Mouse (Mus musculus): ENCODE data around the gene Tbc1d14.
A peak's percentile ranks its signal among the peaks of the same experiment; 100 is the strongest.

Gene Tbc1d14

DNA sequence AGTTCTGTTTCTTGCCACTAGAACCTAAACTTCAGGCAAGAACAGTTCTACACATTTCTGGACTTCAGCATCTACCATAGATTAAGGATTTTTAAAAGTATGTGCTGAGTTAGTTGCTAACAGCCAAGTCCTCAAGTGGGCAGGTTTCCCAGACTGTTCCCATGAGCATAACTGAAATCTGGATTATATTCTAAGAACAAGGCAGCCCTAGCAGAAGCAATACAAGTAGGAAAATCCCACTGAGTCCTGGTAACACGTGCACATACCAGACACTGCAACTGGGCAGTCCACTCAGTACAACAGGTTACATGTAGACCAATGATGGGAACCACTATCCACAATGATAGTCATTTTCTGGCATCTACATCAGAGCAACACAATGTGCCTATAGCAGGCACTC lies 17.3 kb downstream of the Tbc1d14 start:
- DNase-seq = no peak

DNA sequence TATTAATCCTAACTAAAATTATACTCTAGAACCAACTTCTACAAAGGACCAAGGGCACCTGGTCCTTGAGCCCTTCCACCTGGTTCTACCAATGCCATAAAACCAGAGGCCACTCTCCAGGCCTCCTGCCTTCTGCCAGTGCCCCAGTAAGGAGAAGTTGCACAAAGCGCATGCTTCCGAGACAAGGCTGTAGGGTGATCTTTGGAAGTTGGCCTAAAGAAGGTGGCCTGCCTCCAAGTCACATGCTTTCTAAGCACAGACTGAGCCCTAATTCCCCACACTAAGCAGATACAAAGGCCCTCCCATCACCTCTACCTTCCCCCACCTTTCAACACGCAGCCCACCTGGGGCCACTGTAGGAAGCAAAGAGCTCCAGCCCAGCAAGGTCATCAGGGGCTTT lies 17.8 kb downstream of the Tbc1d14 start:
- peak; percentile 53 to 54 for DNase-seq

DNA sequence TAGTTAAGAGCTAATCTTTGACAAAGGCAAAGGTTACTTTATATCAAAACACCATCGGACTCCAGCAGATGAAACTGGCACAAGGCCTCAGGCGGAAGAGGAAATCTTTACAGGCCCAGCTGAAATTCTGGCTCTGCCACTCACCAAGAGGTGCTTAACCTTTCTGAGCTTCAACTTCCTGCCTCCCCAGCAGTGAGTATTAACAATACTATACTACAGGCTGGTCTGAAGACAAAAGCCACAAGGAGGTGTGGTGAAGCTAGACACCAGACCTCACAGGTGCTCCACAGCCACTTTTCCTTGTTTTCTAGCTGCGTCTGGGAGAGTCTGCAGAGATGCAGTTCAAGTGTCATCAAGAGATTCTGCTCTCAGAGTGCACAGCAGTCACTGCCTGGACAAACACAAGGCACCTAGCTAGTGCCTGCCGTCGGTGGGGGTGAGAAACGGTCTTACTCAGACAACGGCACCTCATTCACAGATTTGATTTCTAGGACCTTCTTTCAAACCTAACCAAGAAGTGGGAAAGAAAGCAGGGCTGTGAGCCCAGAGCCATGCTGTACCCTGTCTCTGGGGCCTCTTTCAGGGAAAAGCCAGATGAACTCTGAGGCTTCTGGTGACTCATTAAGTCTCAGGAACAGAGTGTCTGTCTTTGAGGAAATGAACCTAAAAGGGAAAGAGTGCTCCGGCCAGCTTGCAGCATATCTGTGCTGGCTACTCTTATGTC lies 18.8 kb downstream of the Tbc1d14 start:
- no peak for DNase-seq

DNA sequence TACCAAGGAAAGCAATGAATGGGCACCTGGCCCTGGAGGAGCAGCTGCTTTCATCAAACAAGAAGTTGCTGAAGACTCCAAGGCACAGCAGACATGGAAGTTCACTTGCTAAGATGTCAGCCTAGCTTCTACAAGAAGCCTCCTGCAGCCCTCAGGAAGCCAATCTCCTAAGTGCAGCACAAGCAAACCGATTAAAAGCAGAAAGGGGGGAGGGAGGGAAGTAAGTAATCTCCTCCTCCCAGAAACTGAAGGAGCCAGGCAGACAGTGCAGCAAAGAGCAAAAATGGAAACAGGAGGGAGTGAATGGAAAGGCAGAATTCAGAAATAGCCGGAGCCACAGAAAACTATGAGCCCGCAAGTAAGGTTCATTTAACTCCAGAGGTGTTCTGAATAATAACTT lies 19.7 kb downstream of the Tbc1d14 start:
- no peak for DNase-seq

DNA sequence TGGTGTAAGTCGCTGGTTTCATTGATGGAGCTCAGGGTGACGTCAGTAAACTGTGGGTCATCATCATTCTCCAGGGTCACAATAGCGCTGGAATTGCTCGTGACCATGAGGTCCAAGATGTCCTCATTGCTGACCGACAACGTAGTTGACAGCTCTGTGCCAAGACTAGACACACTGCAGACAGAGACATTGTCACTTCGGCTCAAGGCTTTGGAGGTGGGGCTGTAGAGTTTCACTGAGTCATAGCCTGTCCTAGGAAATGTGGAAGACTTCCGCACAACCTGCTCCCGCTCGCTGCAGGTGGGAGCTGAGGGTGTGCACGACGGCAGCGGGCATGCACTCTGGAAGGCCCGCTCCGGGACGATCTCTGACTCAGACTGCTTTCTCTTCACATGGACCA lies 21.7 kb downstream of the Tbc1d14 start:
- DNase-seq = no peak

DNA sequence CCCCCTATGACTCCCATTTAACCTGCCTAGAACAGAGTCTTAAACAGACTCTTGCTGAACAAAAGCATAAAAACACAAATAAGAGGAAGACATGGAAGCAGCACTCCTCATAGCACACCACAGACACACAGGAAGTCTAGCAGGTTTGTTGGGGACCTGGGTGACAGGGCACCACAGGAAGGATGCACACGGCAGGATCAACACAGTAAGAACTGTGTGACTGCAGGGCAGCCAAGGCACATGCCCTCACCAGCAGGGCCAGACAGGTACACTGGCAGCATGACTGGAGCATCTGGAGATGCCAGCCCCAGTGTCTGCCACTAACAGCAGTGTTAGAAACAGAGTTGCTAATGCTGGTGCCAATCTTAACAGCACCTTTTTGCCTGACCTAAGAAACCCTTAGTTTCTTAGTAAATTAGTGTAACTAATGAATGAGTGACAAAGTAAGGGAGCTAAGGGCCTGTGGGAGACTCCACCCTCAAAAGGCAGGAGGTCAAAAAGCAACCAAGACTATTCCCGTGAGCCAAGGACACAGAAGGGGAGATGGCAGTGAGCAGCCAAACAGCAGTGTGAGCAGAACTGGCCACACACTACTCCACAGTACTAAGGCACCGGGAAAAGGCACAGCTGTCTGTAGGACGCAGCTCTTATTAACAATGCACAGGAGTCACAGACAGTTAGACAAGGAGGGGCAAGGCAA lies 22.4 kb downstream of the Tbc1d14 start:
- DNase-seq = no peak

DNA sequence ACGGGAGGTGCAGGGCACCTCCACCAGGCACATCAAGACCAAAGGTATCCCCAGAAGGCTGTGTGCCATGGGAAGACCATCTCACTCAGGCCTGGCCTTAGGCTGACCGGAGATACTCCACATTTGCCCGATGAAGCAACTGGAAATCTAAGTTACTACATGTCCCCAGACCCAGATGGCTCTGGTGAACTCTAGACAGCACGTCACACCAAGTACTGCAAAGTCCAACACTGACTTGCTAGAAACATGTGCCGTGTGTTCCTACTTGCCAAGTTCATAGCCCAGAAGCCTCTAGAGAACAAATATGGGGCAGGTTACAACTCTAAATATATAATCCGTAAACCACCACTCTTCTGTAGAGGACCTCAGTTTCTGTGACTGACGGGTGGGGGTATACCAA lies 23.0 kb downstream of the Tbc1d14 start:
- DNase-seq = no peak

DNA sequence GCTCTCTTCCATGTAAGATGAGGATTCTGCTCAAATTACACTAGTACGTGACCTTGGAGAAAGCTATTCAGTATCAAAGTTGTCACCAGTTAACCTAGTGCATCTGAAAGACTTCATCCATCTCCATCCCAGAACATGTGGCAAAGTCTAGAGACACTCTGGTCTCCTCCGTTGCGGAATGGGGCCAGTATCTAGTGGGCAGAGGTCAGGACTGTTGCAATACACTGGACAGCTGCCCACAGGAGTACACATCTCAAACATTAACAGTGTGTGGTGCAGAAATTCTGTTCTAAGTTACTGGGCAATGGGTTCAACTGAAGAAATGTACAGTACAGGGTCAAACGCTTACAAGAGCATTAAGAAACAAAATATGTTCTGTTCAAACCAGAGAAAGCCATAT lies 25.0 kb downstream of the Tbc1d14 start:
- no peak for DNase-seq

DNA sequence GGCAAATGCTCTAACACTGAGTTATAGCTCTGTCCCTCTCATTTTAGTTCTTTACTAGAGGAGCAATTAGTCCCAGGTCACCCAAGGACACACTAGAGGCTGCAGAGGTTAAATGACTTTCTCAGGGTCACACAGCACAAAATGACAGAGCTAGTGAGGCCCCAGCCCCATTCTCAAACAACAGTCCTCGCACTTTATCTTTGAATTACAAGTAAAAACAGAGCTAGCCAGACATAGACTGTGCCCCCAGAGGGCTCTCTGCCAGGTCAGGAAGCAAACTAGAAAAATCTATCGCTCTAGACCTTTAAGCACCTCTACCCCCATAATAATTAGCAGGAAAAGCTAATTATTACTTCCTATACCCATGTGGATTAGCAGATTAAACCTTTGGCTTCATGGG lies 25.4 kb downstream of the Tbc1d14 start:
- DNase-seq = no peak

DNA sequence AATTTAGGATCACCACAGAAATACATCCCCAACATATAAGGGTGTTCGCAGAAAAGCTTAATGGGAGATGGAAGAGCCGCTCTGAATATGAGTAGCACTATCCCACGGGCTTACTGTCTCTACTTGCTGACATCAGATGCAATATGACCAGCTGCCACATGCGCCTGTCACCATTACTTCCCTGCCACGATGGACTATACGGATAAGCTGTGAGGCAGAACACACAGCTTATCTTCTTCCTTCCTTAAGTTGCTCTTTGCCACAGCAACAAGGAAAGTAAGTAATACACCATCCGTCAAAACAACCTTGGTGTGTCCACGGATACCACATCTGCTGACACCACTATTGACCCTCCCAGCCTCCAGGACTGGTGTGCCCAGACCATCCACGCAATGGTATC lies 28.5 kb downstream of the Tbc1d14 start:
- no peak for DNase-seq

DNA sequence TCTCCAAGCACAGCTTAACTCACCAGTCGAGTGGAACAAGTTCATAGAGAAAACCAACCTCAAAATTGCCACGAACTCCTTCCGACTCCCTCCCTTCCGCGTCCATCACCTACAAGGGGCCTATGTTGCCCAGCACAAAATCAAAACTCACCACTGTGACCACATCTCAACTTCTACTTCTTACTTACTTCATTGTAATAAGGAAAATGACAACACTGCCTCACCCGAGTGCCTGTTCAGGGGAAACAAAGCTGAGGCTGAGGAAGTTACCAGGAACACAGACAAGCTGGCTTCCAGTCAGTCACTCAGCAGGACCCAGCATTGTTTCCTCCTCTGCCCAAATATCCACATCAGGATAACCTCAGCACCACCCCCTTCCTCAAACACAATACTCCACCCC lies 29.3 kb downstream of the Tbc1d14 start:
- DNase-seq = no peak

DNA sequence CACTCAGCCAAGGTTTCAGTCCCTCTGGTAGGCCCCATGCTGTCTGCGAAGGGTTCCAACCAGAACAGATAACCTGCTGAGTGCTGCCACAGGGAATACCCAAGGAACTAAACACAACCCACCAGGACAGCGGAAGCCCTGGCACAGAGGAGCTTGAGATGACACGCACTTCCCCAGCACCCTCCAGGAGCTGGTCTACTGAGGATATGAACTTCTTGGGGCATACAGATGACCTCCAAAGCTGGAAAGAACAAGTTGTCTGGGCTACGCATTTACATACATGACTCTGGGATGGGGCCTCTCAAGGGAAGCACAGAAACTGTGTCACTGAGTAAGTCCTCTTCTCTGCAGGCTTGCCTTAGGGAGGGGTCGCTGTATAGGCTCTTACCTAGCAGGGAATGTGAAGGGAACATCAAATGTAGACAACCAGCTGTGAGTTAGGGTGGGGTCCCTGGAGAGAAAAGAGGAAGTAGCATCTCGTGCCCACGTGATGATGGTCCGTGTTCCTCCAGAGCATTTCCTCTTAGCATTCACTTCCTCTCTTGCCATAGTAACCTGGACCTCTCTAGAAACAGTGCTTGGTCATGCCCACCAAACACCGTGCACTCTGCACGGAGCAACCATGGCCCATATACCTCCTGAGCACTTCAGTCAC lies 30.2 kb downstream of the Tbc1d14 start:
- DNase-seq = no peak

DNA sequence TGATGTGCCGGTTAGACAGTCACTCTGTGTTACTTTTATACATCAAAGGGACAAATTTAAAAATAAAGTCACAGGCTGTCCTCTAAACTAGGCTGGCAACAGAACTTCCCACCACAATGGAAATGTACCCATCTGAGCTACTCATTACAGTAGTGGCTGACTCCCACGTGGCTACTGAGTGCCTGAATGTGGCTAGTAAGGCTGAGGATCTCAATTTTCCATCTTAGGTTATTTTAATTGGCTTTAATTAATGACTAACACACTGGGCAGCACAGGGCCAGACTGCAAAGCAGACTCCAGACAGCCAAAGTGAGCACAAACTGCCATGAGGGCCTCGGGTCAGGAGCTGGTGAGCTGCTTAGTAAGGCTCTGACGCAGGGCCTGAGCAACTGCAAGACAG lies 31.6 kb downstream of the Tbc1d14 start:
- DNase-seq = no peak

DNA sequence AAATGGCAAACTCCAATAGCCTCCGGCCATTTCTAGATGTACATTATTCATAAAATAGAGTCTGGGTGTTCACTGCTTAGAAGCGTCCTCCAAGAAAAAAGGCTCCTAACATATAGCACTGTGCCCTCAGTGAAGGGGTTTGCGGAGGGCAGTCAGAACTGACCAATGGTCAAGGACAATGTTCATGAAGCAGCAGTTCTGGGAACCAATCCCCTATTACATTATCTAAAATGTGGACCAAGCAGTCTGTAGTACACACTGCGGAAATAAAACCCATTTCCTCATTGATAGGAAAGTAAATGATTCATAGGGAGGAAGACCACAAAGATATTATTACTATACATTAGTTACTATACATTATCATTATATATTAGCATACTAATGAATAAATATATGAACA lies 32.6 kb downstream of the Tbc1d14 start:
- DNase-seq = no peak

DNA sequence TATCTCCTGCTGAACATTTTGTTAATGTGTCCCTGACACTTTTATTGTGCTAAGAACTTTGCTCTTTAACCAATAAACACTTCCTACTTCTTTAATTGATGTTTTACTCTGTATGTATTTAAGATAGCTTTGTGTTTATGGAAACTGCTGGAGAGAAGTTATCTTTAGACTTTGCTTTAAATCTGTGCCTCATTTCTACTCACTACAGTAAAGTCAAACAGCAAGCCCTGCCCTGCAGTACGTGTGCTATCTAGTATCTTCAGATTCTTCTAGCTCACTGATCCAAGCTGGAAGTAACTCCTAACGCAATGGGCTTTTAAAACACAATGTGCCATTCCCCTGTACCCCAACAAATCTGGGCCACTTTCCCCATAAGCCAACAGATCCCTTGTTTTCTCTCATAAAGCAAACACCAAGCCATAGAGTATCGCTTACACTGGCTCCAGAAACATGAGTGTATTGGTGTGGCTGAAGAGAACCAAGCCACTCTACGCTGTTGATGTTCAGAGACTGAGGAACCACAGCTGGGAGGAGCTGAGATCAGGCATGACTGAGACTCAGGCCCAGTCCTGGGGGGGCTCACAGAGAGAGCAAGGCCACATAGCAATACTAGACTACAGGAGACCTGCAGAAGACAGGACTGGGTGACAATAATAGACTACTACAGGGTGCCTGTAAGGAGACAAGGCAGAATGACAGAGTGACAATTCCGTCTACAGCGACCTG lies 33.4 kb downstream of the Tbc1d14 start:
- no peak for DNase-seq

DNA sequence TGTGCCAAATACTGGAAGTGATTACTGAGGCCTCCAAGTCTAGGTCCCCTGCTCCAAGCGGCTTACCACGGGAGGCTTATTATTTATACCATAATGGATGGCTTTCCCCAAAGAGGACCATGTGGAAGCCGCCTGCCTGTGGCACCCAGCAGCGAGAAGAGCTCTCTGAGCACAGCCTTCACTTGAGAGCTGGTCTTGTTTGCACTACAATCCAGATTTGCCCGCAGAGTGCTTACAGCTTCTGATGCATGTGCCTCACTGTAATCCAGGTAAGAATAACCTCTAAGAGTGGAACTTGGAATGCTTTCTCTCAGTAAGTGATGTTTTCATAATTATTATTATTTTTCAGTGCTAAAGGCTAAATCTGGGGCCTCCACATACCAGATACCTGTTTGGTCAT lies 34.0 kb downstream of the Tbc1d14 start:
- no peak for DNase-seq

DNA sequence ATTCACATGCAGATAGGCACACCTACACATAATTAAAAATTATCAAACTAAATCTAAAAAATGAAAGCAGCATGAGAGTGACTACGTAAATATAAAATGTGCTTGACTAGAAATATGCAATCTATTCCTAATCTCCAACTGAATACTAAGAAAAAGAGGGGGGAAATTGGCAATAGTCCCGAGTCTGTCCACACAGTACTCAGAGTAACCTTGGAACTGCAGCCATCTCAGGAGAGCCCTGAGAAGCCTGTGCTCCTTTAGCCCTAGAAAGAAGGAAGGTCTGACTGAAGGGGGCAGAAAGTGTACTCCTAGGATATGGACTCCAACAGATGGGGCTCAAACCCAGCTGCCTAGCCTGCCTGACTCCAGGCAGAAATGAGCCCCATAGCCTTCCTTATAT lies 34.5 kb downstream of the Tbc1d14 start:
- no peak for DNase-seq

DNA sequence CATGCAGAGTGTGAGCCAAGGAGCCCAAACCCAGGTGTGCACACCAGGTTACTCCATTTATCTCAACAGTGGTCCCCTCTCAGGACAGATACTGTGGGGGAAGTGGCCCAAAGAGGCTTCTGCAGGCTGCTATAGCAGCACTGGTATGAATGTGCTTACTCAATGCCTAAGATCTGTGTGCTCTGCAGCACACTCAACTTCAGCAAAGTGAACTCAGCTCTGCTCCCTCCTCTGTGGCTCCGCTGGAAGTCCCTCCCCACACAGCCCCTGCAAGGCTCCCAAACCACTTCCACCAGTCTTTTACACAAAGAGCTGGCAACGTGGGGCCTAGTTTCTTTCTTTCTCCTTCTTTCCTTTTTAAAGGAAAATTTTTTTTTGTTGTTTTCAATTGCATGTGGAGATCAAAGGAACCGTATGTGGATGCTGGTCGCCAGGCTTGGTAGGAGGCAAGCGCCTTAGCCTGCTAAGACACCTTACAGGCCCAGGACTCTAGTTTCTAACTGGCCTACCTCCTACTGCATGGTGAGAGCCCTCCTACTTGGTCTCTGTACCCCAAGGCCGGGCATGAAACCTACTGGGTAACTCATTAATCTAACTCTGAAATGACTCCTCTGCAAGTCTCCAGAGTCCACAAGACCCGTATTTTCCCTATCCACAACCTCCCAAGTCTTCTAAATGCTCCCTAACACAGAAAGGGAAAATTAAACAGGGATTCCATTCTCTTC lies 35.3 kb downstream of the Tbc1d14 start:
- no peak for DNase-seq

DNA sequence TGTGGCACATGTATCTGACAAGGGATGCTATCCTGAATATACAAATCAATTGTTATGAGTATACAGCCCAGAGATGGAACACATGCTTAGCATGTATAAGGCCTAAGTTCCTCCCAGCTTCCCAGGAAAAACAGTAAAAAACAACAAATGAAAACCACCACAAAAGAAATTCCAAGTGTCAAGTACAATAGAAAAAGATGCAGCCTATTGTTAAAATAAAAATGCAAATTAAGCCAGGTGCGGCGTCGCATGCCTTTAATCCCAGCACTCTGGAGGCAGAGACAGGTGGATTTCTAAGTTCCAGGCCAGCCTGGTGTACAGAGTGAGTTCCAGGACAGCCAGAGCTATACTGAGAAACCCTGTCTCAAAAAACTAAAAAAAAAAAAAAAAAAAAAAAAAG lies 36.2 kb downstream of the Tbc1d14 start:
- no peak for DNase-seq

DNA sequence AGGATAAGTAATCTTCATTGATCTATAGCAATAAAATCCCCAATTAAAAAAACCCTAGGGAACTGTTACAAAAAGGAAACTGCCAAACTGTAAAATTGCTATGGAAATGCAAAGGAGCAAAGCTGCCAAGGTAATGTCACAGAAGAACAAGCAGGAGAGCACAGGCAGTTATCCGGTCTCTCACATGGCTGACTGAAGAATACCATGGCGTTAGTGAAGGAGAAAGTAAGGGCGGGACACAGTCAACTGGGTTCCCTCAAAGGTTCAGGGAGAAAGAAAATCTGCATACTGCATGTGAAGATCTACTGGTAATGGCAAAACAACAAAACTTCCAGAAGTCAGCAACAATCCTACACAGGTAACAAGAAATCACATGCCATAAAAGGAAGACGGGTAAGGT lies 36.8 kb downstream of the Tbc1d14 start:
- DNase-seq = no peak

DNA sequence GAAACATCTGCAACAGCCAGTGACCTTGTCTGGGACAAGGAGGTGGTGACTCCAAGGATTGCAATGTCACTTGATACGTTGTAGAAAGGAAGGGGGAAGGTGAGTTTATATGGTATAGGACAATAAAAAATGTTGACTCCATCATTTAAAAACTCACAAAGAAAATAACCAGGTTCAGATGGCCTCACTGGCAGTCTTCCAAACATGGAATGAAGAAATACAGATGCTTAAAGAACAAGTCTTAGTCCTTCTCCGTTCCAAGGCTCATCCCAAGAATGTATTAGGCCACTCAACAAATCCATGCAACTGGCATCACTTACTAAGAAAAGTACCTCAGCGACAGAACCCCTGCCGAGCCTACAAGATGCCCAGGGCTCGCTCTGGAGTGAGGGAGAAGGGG lies 38.6 kb downstream of the Tbc1d14 start:
- no peak for DNase-seq

DNA sequence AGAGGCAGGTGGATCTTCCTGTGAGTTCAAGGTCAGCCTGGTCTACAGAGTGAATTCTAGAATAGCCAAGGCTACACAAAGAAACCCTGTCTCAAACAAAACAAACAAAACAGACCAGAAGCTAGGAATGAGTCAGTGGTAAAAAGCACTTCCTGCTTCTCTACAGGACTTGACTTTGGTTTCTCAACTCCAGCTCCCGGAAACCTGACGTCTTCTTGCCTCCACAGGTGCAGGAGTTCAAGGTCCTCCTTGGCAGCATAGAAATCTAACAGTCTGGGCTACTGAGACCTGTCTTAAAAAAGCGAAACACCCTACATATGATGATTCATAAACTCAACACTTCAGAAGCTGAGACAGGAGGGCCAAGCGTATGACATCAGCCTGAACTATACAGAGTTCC lies 39.2 kb downstream of the Tbc1d14 start:
- DNase-seq = no peak

DNA sequence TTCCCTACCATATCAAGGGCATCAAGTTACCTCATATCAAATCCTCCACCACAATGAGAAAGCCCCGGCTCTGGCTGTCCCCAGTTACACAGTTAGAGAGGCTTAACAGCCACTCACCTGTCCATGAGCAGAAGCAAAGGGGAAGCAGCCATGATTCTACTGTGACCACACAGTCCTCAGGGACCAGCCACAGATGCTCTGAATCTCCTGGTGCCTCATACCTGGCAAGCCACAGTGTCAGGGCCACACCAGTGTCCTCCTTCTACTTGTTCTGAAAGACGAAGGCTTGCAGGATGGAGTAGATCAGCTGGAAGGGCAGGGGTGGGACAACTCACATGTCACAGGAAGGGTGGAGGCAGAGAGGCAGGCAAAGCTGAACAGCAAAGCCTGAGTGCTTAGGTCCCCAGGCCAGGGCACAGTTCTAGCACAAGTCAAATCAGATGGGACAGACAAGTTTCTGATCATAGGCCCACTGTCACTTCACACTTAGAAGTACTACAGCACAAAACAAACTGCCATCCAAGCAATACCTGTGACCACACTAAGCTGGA lies 39.9 kb downstream of the Tbc1d14 start:
- DNase-seq = no peak
